Mouse (Mus musculus) bone marrow, adult 2 months (tissue): ENCODE data around the gene Apol7a.

Source experiments
- CTCF ChIP-seq: fragments of 200-500 bp; IDR thresholded peaks from 2 replicates; pipeline ENCODE4 v1.5.1; 2011; ENCODE audit warnings: low read length, control low read depth; ENCODE audit not compliant: control insufficient read depth, insufficient read depth
- POLR2A ChIP-seq: fragments of 200-500 bp; IDR thresholded peaks from 2 replicates; pipeline ENCODE4 v1.6.1; 2011; ENCODE audit warnings: low read depth, mild to moderate bottlenecking, control low read depth, low read length, borderline replicate concordance; ENCODE audit not compliant: control insufficient read depth

DNA sequence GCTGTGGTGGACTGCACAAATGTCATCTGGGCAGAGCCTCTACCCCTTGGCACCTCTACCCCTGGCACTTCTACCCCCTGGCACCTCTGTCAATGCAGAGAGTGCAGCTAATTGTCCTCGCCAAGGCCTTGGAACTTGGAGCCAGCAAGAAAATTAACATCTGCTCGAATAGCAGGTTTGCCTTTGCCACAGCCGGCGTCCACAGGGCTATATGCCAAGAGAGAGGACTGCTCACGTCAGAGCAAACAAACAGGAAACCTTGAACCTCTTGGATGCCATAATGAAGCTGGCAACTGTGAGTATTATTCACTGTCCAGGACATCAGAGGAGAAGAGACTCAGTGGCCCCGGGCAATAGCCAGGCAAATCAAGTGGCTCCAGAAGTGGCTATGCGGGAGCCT is 22.0 kb downstream of the Apol7a start:
- TF ChIP-seq CTCF, result no peak
- TF ChIP-seq POLR2A, result no peak
